Mouse (Mus musculus) liver, postnatal 0 days (tissue): ENCODE results near the gene Slx4ip. TPM values are rescaled to one million over a fixed set of nuclear protein-coding genes. Genes with fewer than 3 reads are reported as not detected.

ENCODE experiments used
- ATAC-seq: fragments of 200-750 bp; cut with Nextera tagmentation; 2 replicates; pipeline ENCODE4 v1.8.0; 2017; ENCODE audit warnings: mild to moderate bottlenecking, moderate library complexity
- DNase-seq: peaks from one replicate; pipeline ENCODE4 v3.0.0-alpha.2; 2016
- H3K27ac ChIP-seq: fragments of 300-500 bp; sonication (generic); 2 replicates; pipeline ENCODE4 v1.5.1; 2014; ENCODE audit warnings: antibody characterized with exemption, moderate library complexity, mild to moderate bottlenecking, low read depth
- H3K27me3 ChIP-seq: fragments of 300-500 bp; sonication (generic); 2 replicates; pipeline ENCODE4 v1.6.1; 2014; ENCODE audit warnings: low read length, control low read depth, mixed read lengths; ENCODE audit not compliant: insufficient read depth
- H3K36me3 ChIP-seq: fragments of 300-500 bp; sonication (generic); replicated peaks from 2 replicates; pipeline ENCODE4 v1.6.1; 2014; ENCODE audit warnings: mild to moderate bottlenecking, control low read depth, low read length, moderate library complexity, mixed read lengths; ENCODE audit not compliant: insufficient read depth
- H3K4me1 ChIP-seq: fragments of 300-500 bp; sonication (generic); 2 replicates; pipeline ENCODE4 v1.6.1; 2014; ENCODE audit warnings: antibody characterized with exemption, mild to moderate bottlenecking, control low read depth; ENCODE audit not compliant: insufficient read depth
- H3K4me2 ChIP-seq: fragments of 300-500 bp; sonication (generic); 2 replicates; pipeline ENCODE4 v1.6.1; 2014; ENCODE audit warnings: low read depth, mild to moderate bottlenecking, low read length, moderate library complexity, mixed read lengths
- H3K4me3 ChIP-seq: fragments of 300-500 bp; sonication (generic); 2 replicates; pipeline ENCODE4 v1.5.1; 2014; ENCODE audit warnings: low read depth, low read length
- H3K9ac ChIP-seq: fragments of 300-500 bp; sonication (generic); replicated peaks from 2 replicates; pipeline ENCODE4 v1.6.1; 2014; ENCODE audit warnings: mild to moderate bottlenecking, moderate library complexity
- H3K9me3 ChIP-seq: fragments of 300-500 bp; sonication (generic); 2 replicates; pipeline ENCODE4 v1.6.1; 2016; ENCODE audit warnings: mild to moderate bottlenecking, control low read depth, low read length, mixed read lengths
- CTCF ChIP-seq: sonication (generic); IDR thresholded peaks from 2 replicates; pipeline ENCODE4 v1.5.1; 2016; ENCODE audit warnings: antibody characterized with exemption, low read depth
- EP300 ChIP-seq: IDR thresholded peaks from 2 replicates; pipeline ENCODE4 v1.6.1; 2016; ENCODE audit warnings: antibody characterized with exemption, low read depth, mild to moderate bottlenecking
- WGBS: fragments of 180-500 bp; shearing (Covaris S2); extraction: QIAGEN DNeasy Blood & Tissue Kit; methylation state at CpG from one replicate; pipeline ENCODE4 v1.1.7; 2014; ENCODE audit not compliant: insufficient replicate concordance; 5-methylcytosine and 5-hydroxymethylcytosine counted together
- polyA plus RNA-seq: library from polyadenylated mRNA; unstranded; fragments of >200 nt; fragmentation: Nextera tagmentation; extraction: Ambion mirVana; gene quantifications from 2 replicates; pipeline ENCODE4 v1.2.1, GENCODE M21; 2015

Slx4ip gene
- polyA plus RNA-seq, 1 experiment from 2014 or later = 1.7 TPM

GRCm38 (mm10) chr2:137014423-137014822 lies 123.4 kb downstream of the Slx4ip start:
- DNase-seq (no peak), ATAC-seq (no peak)
- no peak overlapping the region for H3K4me3 ChIP-seq
- no peak overlapping the region for H3K4me2 ChIP-seq
- H3K9ac ChIP-seq = no peak overlapping the region
- no peaks in the 10 kb centered on the region for H3K27me3 ChIP-seq
- H3K27ac ChIP-seq = no peak overlapping the region
- H3K9me3 ChIP-seq = no peaks in the 10 kb centered on the region
- TF ChIP-seq EP300 (no peak), CTCF (no peak)
- H3K36me3 ChIP-seq = no peaks in the 10 kb centered on the region
- peaks cover 4% of the 10 kb centered on the region; the same call in 1 of the 2 replicates for H3K4me1 ChIP-seq
- WGBS = 80% methylated on average over 2 of the region's 2 CpGs

GRCm38 (mm10) chr2:137044122-137044521 lies 153.1 kb downstream of the Slx4ip start:
- Histone ChIP-seq H3K4me3 (no peak overlapping the region), H3K9me3 (no peaks in the 10 kb centered on the region), H3K4me1 (no peaks in the 10 kb centered on the region), H3K36me3 (no peaks in the 10 kb centered on the region), H3K9ac (no peak overlapping the region), H3K4me2 (no peak overlapping the region), H3K27me3 (no peaks in the 10 kb centered on the region), H3K27ac (no peak overlapping the region)
- no peak for TF ChIP-seq CTCF
- TF ChIP-seq EP300 = no peak
- ATAC-seq (no peak), DNase-seq (no peak)
- 88% methylated on average over 2 of the region's 2 CpGs for WGBS

- TF ChIP-seq EP300 (no peak), CTCF (no peak)
- 86% methylated on average over 2 of the region's 2 CpGs for WGBS
Observed at GRCm38 (mm10) chr2:137049367-137049766, 158.3 kb downstream of the Slx4ip start.

GRCm38 (mm10) chr2:137049906-137050305 lies 158.9 kb downstream of the Slx4ip start:
- ATAC-seq (no peak), DNase-seq (no peak)
- no peak for TF ChIP-seq EP300
- 0 out of 2 replicates have a peak, but pooled peaks have one; percentile 3 for TF ChIP-seq CTCF
- Histone ChIP-seq H3K9ac (no peak overlapping the region), H3K4me3 (no peak overlapping the region), H3K27ac (no peak overlapping the region), H3K4me1 (no peaks in the 10 kb centered on the region), H3K4me2 (no peak overlapping the region), H3K36me3 (no peaks in the 10 kb centered on the region), H3K27me3 (no peaks in the 10 kb centered on the region), H3K9me3 (no peaks in the 10 kb centered on the region)
- WGBS = 76% methylated on average over 1 of the region's 1 CpGs

More at GRCm38 (mm10) chr2:137049367-137049766, 158.3 kb downstream of the Slx4ip start:
- no peak for DNase-seq
- H3K9me3 ChIP-seq = no peaks in the 10 kb centered on the region
- H3K4me3 ChIP-seq = no peak overlapping the region
- H3K27ac ChIP-seq = no peak overlapping the region
- no peaks in the 10 kb centered on the region for H3K36me3 ChIP-seq
- H3K4me1 ChIP-seq = no peaks in the 10 kb centered on the region
- no peak for ATAC-seq
- H3K9ac ChIP-seq = no peak overlapping the region
- H3K4me2 ChIP-seq = no peak overlapping the region
- no peaks in the 10 kb centered on the region for H3K27me3 ChIP-seq

GRCm38 (mm10) chr2:137063829-137064228 lies 172.8 kb downstream of the Slx4ip start:
- TF ChIP-seq CTCF (no peak), EP300 (no peak)
- Histone ChIP-seq H3K4me1 (no peaks in the 10 kb centered on the region), H3K4me3 (no peak overlapping the region), H3K27me3 (no peaks in the 10 kb centered on the region), H3K9me3 (no peaks in the 10 kb centered on the region), H3K9ac (no peak overlapping the region), H3K4me2 (no peak overlapping the region), H3K36me3 (no peaks in the 10 kb centered on the region), H3K27ac (no peak overlapping the region)
- ATAC-seq (no peak), DNase-seq (no peak)
- WGBS = 85% methylated on average over 1 of the region's 1 CpGs

GRCm38 (mm10) chr2:137064513-137064912 lies 173.5 kb downstream of the Slx4ip start:
- Histone ChIP-seq H3K9ac (no peak overlapping the region), H3K27ac (no peak overlapping the region), H3K27me3 (no peaks in the 10 kb centered on the region), H3K4me1 (no peaks in the 10 kb centered on the region), H3K4me2 (no peak overlapping the region), H3K4me3 (no peak overlapping the region), H3K36me3 (no peaks in the 10 kb centered on the region), H3K9me3 (no peaks in the 10 kb centered on the region)
- no peak for ATAC-seq
- no peak for DNase-seq
- WGBS = 83% methylated on average over 3 of the region's 3 CpGs
- TF ChIP-seq CTCF (no peak), EP300 (no peak)

- DNase-seq (no peak), ATAC-seq (no peak)
- no peak overlapping the region for H3K9ac ChIP-seq
- no peak overlapping the region for H3K4me3 ChIP-seq
- H3K4me2 ChIP-seq = no peak overlapping the region
- no peak overlapping the region for H3K27ac ChIP-seq
- no peak for TF ChIP-seq EP300
- no peak for TF ChIP-seq CTCF
- 90% methylated on average over 10 of the region's 10 CpGs for WGBS
- no peaks in the 10 kb centered on the region for H3K36me3 ChIP-seq
- no peaks in the 10 kb centered on the region for H3K4me1 ChIP-seq
- H3K9me3 ChIP-seq = no peaks in the 10 kb centered on the region
- H3K27me3 ChIP-seq = no peaks in the 10 kb centered on the region
Observed at GRCm38 (mm10) chr2:137067479-137068110, 176.6 kb downstream of the Slx4ip start.
